Mouse (Mus musculus): ENCODE data around the gene Col10a1.
"Not testable (repeated sequence)": the region's sequence is repeated elsewhere in the genome, so short reads cannot be mapped to it uniquely, and the experiment has no call there.

Col10a1 gene

GRCm38 (mm10) chr10:34389681-34390080, at the start of gene Col10a1:
TSS of gene Col10a1 (plus strand) at chr10:34389981.
- in situ Hi-C loops (cut with MboI, MseI) = no loop called here

GRCm38 (mm10) chr10:34341014-34341413, 48.8 kb upstream of the Col10a1 start:
- in situ Hi-C loops (cut with MboI, MseI) = no loop called here

- in situ Hi-C loops (cut with MboI, MseI) = no loop called here
Measured at GRCm38 (mm10) chr10:34341886-34342285, 47.9 kb upstream of the Col10a1 start.

GRCm38 (mm10) chr10:34352166-34352565, 37.6 kb upstream of the Col10a1 start:
- in situ Hi-C loops (cut with MboI, MseI) = no loop called here

- in situ Hi-C loops (cut with MboI, MseI) = no loop called here
Measured at GRCm38 (mm10) chr10:34358263-34358662, 31.5 kb upstream of the Col10a1 start.

- in situ Hi-C loops (cut with MboI, MseI) = no loop called here
Measured at GRCm38 (mm10) chr10:34363756-34364155, 26.0 kb upstream of the Col10a1 start.

- in situ Hi-C loops (cut with MboI, MseI) = no loop called here
Measured at GRCm38 (mm10) chr10:34368138-34368537, 21.6 kb upstream of the Col10a1 start.

GRCm38 (mm10) chr10:34373332-34373731, 16.4 kb upstream of the Col10a1 start:
- in situ Hi-C loops (cut with MboI, MseI) = no loop called here

GRCm38 (mm10) chr10:34385636-34386035, 4.1 kb upstream of the Col10a1 start:
- in situ Hi-C loops (cut with MboI, MseI) = no loop called here

- in situ Hi-C loops (cut with MboI, MseI) = no loop called here
Measured at GRCm38 (mm10) chr10:34396959-34397358, 7.2 kb downstream of the Col10a1 start.

- in situ Hi-C loops (cut with MboI, MseI) = no loop called here
Measured at GRCm38 (mm10) chr10:34399267-34399666, 9.5 kb downstream of the Col10a1 start.

- in situ Hi-C loops (cut with MboI, MseI) = loop anchor here in 1 of 2 experiments (10.0 kb wide), 1 partner anchor 473 kb away; no protein-coding TSS in a partner anchor
Measured at GRCm38 (mm10) chr10:34418204-34418756, 28.5 kb downstream of the Col10a1 start, which contains the start of gene Nt5dc1. TSS of gene Nt5dc1 (minus strand) at chr10:34418552.

- in situ Hi-C loops (cut with MboI, MseI) = loop anchor here in 1 of 2 experiments (10.0 kb wide), 1 partner anchor 474 kb away; no protein-coding TSS in a partner anchor
Measured at GRCm38 (mm10) chr10:34418794-34419193, 29.0 kb downstream of the Col10a1 start.

GRCm38 (mm10) chr10:34431783-34432182, 42.0 kb downstream of the Col10a1 start:
- in situ Hi-C loops (cut with MboI, MseI) = no loop called here

GRCm38 (mm10) chr10:34434191-34434590, 44.4 kb downstream of the Col10a1 start:
- in situ Hi-C loops (cut with MboI, MseI) = not testable (repeated sequence)
